Mouse (Mus musculus): ENCODE results near the gene Dnah8. TPM values are rescaled to one million over a fixed set of nuclear protein-coding genes. Genes with fewer than 3 reads are reported as not detected.

The Dnah8 gene
- polyA plus RNA-seq, 1 experiment from 2014 or later = 2.9 TPM

DNA sequence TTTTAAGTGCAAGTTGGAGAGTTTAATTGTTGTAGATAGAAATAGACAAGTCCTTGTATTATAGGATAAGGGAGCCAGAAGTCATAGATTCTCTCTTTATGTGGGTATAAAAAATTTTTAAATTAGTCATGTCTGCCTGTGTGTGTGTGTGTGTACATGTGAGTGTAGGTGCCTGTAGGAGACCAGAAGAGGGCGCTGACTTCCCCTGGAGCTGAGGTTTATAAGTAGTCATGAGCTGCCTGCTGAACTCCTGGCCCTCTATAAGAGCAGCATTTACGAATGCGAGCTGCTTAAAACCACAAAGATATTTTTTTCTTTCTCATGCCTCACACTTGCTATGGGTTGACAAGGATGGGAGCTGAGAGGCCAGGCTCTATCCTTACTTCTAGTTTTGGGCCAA is 115.6 kb downstream of the Dnah8 start:
- no peak for ATAC-seq
- 90% methylated on average over 3 of the region's 3 CpGs for WGBS

DNA sequence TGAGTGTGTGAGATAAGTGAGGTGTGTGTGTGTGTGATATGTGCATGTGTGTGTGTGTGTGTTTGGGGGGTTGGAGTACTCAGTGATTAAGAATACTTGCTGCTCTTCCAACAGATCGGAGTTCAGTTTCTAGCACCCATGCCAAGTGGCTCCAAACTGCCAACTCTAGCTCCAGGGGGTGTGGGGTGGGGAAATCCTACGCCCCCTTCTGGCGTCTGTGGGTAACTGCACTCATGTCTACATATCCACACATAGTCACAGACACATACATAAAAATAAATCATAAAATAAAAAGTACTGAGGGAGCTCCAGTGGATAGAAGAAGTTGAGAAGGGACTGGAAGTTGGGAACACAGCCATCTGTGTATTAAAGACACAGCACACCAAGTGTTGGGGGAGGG is 119.8 kb downstream of the Dnah8 start:
- Histone ChIP-seq H3K27ac (ENCODE audit: low read length) (no peak overlapping the region), H3K27me3 (ENCODE audit: control insufficient read depth, insufficient read depth, low read depth, low read length) (no peaks in the 10 kb centered on the region), H3K4me1 (ENCODE audit: control insufficient read depth, insufficient read depth, low read length) (peaks cover 4% of the 10 kb centered on the region; the same call in 1 of the 2 replicates), H3K4me3 (ENCODE audit: low read depth, low read length) (no peak overlapping the region), H3K36me3 (ENCODE audit: control insufficient read depth, insufficient read depth, low read length) (no peaks in the 10 kb centered on the region), H3K9me3 (replicated peaks; ENCODE audit: control insufficient read depth, low read length, poor library complexity, severe bottlenecking) (no peaks in the 10 kb centered on the region), H3K4me2 (ENCODE audit: low read length) (no peak overlapping the region), H3K9ac (ENCODE audit: low read depth, low read length) (no peak overlapping the region)
- whole genome bisulfite sequencing = 80% methylated on average over 3 of the region's 3 CpGs
- ATAC-seq = no peak

More for the DNA sequence above, 115.6 kb downstream of the Dnah8 start:
- Histone ChIP-seq H3K4me2 (ENCODE audit: low read length) (no peak overlapping the region), H3K27ac (ENCODE audit: low read length) (no peak overlapping the region), H3K27me3 (ENCODE audit: control insufficient read depth, insufficient read depth, low read depth, low read length) (no peaks in the 10 kb centered on the region), H3K9ac (ENCODE audit: low read depth, low read length) (no peak overlapping the region), H3K4me3 (ENCODE audit: low read depth, low read length) (no peak overlapping the region), H3K36me3 (ENCODE audit: control insufficient read depth, insufficient read depth, low read length) (no peaks in the 10 kb centered on the region), H3K9me3 (replicated peaks; ENCODE audit: control insufficient read depth, low read length, poor library complexity, severe bottlenecking) (peaks cover 2% of the 10 kb centered on the region; the same call in 1 of the 2 replicates), H3K4me1 (ENCODE audit: control insufficient read depth, insufficient read depth, low read length) (no peaks in the 10 kb centered on the region)

DNA sequence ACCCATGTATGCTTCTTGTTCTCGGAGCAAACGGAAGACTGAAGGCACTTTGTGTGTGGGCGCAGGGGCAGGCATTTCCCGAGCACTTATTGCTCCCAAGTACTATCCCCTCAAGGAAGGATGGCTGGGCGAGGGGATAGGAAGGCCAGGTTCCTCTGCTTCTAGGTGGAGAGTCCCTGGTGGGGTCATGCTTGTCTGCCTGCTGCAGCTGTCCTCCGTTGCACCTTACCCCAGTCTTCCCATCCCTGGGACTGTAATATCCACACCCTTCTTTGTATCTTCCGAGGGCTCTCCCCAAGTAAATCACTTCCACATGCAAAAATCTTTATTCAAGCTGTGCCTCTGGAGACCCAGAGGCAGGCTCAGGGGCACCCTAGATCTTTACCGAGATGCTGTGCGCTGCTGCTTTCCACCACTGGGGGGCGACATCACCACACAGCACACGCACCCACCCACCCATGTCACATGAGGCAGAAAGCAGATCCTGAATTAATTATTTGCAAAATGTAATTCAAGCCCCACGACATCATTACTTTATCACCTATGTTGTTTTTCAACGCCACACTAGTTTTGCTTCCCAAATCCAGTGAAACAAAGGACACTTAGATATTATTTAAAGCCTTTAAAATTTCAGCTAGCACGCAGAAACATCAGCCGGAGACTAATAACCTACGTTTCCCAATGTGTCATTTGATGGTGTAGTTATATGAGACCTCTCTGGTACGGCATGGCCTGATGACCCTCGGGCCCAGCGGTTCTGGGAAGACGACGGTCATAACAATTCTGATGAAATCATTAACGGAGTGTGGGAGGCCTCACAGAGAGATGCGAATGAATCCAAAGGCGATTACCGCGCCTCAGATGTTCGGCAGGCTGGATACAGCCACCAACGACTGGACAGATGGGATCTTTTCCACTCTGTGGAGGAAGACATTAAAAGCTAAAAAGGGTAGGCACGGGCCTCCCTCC is 122.2 kb downstream of the Dnah8 start:
- H3K9me3 ChIP-seq (replicated peaks; ENCODE audit: control insufficient read depth, low read length, poor library complexity, severe bottlenecking) = no peaks in the 10 kb centered on the region
- H3K9ac ChIP-seq (ENCODE audit: low read depth, low read length) = no peak overlapping the region
- H3K4me2 ChIP-seq (ENCODE audit: low read length) = peak overlapping the region; percentile 16; the same call in 1 of the 2 replicates
- no peak overlapping the region for H3K4me3 ChIP-seq (ENCODE audit: low read depth, low read length)
- ATAC-seq = peak; percentile 75; the same call in 1 of the 2 replicates
- no peaks in the 10 kb centered on the region for H3K27me3 ChIP-seq (ENCODE audit: control insufficient read depth, insufficient read depth, low read depth, low read length)
- H3K4me1 ChIP-seq (ENCODE audit: control insufficient read depth, insufficient read depth, low read length) = peaks cover 10% of the 10 kb centered on the region; the same call in 1 of the 2 replicates
- H3K27ac ChIP-seq (ENCODE audit: low read length) = no peak overlapping the region
- no peaks in the 10 kb centered on the region for H3K36me3 ChIP-seq (ENCODE audit: control insufficient read depth, insufficient read depth, low read length)
- WGBS = 44% methylated on average over 29 of the region's 29 CpGs

DNA sequence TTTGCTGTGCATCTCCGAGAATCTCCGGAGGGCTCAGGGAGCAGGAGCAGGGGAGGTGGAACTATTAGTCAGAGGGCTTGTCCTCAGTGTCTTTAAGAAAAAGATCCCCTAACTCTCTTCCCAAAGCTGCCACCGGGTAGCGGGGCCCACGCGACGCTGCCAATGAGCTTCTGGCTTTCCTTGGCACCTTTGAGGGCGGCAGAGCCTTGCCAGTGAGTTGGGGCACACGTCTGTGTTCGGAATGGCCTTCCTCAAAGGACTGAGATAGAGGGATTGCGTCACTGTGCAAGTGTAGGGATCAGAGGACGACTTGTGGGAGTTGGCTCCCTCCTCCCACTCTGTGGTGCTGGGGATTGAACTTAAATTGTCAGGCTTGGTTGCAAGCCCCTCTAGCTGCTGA is 125.2 kb downstream of the Dnah8 start:
- H3K4me1 ChIP-seq (ENCODE audit: control insufficient read depth, insufficient read depth, low read length) = peaks cover 10% of the 10 kb centered on the region; the same call in 1 of the 2 replicates
- no peaks in the 10 kb centered on the region for H3K27me3 ChIP-seq (ENCODE audit: control insufficient read depth, insufficient read depth, low read depth, low read length)
- no peaks in the 10 kb centered on the region for H3K36me3 ChIP-seq (ENCODE audit: control insufficient read depth, insufficient read depth, low read length)
- H3K4me2 ChIP-seq (ENCODE audit: low read length) = no peak overlapping the region
- H3K4me3 ChIP-seq (ENCODE audit: low read depth, low read length) = no peak overlapping the region
- no peaks in the 10 kb centered on the region for H3K9me3 ChIP-seq (replicated peaks; ENCODE audit: control insufficient read depth, low read length, poor library complexity, severe bottlenecking)
- 88% methylated on average over 12 of the region's 12 CpGs for WGBS
- ATAC-seq = no peak
- H3K9ac ChIP-seq (ENCODE audit: low read depth, low read length) = no peak overlapping the region
- H3K27ac ChIP-seq (ENCODE audit: low read length) = no peak overlapping the region

DNA sequence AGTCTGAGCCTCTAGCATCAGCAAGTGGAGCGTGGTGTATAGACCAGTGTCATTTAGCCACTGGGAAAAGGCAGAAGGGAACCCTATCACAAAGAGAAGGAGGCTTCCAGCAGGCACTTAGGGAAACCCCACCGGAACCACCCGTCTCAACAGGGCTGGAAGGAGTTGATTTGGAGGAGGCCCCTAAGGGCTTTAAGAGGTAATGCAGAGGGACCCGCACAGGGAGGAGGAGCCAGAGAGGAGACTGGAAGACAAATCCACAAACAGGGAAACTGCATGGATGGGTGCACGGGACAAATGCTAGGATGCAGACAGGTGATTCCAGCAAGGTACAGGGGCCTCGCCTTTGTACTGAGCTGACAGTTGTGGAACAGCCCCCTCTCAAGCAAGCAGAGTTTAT is 126.1 kb downstream of the Dnah8 start:
- H3K4me2 ChIP-seq (ENCODE audit: low read length) = no peak overlapping the region
- no peak overlapping the region for H3K27ac ChIP-seq (ENCODE audit: low read length)
- H3K9ac ChIP-seq (ENCODE audit: low read depth, low read length) = no peak overlapping the region
- no peaks in the 10 kb centered on the region for H3K36me3 ChIP-seq (ENCODE audit: control insufficient read depth, insufficient read depth, low read length)
- H3K4me1 ChIP-seq (ENCODE audit: control insufficient read depth, insufficient read depth, low read length) = peaks cover 10% of the 10 kb centered on the region; the same call in 1 of the 2 replicates
- no peaks in the 10 kb centered on the region for H3K27me3 ChIP-seq (ENCODE audit: control insufficient read depth, insufficient read depth, low read depth, low read length)
- 42% methylated on average over 6 of the region's 6 CpGs for WGBS
- no peaks in the 10 kb centered on the region for H3K9me3 ChIP-seq (replicated peaks; ENCODE audit: control insufficient read depth, low read length, poor library complexity, severe bottlenecking)
- no peak overlapping the region for H3K4me3 ChIP-seq (ENCODE audit: low read depth, low read length)
- no peak for ATAC-seq

DNA sequence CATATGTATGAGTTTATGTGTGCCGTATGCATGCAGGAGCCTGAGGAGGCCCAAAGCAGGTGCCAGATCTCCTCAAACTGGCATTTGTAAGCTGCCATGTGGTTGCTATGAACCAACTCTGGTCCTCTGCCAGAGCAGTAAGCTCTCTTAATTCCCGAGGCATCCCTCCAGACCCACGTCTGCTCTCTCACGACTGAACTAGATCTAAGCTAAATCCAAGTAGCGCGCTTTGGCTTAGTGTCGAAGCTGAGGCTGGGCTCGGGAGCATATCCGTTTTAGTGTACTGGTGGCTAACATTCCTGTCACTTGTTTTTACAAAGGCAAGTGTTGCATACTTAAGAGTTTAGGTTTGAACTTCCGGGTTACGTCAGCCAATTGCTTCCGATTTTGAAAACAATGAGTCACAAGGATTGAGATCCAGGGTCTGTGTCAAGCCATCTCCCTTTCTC is 128.2 kb downstream of the Dnah8 start:
- ATAC-seq = no peak
- H3K4me2 ChIP-seq (ENCODE audit: low read length) = no peak overlapping the region
- H3K27ac ChIP-seq (ENCODE audit: low read length) = no peak overlapping the region
- no peaks in the 10 kb centered on the region for H3K27me3 ChIP-seq (ENCODE audit: control insufficient read depth, insufficient read depth, low read depth, low read length)
- H3K4me1 ChIP-seq (ENCODE audit: control insufficient read depth, insufficient read depth, low read length) = peaks cover 6% of the 10 kb centered on the region; the same call in 1 of the 2 replicates
- no peaks in the 10 kb centered on the region for H3K36me3 ChIP-seq (ENCODE audit: control insufficient read depth, insufficient read depth, low read length)
- WGBS = 59% methylated on average over 12 of the region's 12 CpGs
- no peaks in the 10 kb centered on the region for H3K9me3 ChIP-seq (replicated peaks; ENCODE audit: control insufficient read depth, low read length, poor library complexity, severe bottlenecking)
- no peak overlapping the region for H3K9ac ChIP-seq (ENCODE audit: low read depth, low read length)
- no peak overlapping the region for H3K4me3 ChIP-seq (ENCODE audit: low read depth, low read length)

DNA sequence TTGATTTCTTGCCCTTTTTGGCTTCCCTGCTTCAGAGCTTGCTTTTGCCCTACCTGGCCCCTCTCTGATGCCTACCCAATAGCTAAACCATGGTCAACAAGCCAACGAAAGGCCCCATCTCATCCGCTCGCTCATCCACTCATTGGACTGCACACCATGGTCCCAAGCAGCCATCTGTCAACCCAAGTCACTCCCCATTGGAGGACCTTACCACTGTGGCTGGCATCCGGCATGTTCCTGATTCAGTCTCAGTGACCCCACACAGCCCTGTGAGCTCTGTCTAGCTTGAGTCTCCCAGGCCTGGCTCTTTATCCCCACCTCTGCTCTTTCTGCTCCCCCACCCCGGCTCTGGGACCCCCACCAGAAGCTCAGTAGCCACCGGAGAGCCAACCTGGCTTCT is 129.0 kb downstream of the Dnah8 start:
- WGBS = 88% methylated on average over 6 of the region's 6 CpGs
- Histone ChIP-seq H3K9me3 (replicated peaks; ENCODE audit: control insufficient read depth, low read length, poor library complexity, severe bottlenecking) (no peaks in the 10 kb centered on the region), H3K4me3 (ENCODE audit: low read depth, low read length) (no peak overlapping the region), H3K4me2 (ENCODE audit: low read length) (no peak overlapping the region), H3K4me1 (ENCODE audit: control insufficient read depth, insufficient read depth, low read length) (peaks cover 6% of the 10 kb centered on the region; the same call in 1 of the 2 replicates), H3K9ac (ENCODE audit: low read depth, low read length) (no peak overlapping the region), H3K27ac (ENCODE audit: low read length) (no peak overlapping the region), H3K27me3 (ENCODE audit: control insufficient read depth, insufficient read depth, low read depth, low read length) (no peaks in the 10 kb centered on the region), H3K36me3 (ENCODE audit: control insufficient read depth, insufficient read depth, low read length) (no peaks in the 10 kb centered on the region)
- ATAC-seq = no peak

DNA sequence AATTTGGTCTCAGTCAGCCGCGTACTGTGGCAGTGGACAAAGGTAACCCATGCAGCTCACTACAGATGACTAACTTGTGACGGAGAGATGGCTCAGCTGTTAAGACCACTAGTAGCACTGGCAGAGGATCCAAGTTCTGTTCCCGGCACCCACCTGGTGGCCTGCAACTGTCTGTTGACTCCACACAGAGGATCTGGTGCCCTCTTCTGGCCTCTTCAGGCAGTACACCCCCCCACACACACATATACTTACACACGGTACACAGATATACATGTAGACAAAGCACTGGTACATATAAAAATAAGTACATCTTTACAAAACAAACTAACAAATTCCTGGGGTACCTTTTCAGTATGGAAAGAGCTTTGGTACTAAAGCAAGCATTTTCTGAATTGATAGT is 132.6 kb downstream of the Dnah8 start:
- H3K9ac ChIP-seq (ENCODE audit: low read depth, low read length) = no peak overlapping the region
- no peaks in the 10 kb centered on the region for H3K27me3 ChIP-seq (ENCODE audit: control insufficient read depth, insufficient read depth, low read depth, low read length)
- no peak overlapping the region for H3K27ac ChIP-seq (ENCODE audit: low read length)
- no peaks in the 10 kb centered on the region for H3K4me1 ChIP-seq (ENCODE audit: control insufficient read depth, insufficient read depth, low read length)
- no peak for ATAC-seq
- no peak overlapping the region for H3K4me3 ChIP-seq (ENCODE audit: low read depth, low read length)
- no peaks in the 10 kb centered on the region for H3K36me3 ChIP-seq (ENCODE audit: control insufficient read depth, insufficient read depth, low read length)
- 95% methylated on average over 5 of the region's 5 CpGs for WGBS
- H3K9me3 ChIP-seq (replicated peaks; ENCODE audit: control insufficient read depth, low read length, poor library complexity, severe bottlenecking) = no peaks in the 10 kb centered on the region
- H3K4me2 ChIP-seq (ENCODE audit: low read length) = no peak overlapping the region

DNA sequence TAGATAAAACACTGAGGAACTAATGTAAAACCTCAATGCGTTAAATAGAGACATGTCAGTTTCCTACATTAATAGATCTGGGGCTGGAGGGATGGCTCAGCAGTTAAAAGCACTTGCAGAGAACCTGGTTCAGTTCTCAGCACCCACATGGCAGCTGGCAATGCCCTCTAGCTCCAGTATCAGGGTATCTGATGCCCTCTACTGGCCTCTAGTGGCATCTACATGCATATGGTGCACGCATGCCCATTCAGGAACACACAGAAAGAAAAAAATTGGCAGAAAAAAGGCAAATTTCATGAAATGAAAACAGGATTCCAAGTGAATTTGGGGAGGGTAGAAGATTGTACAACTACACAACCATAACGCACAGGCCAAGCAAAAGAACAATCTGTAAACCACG is 136.2 kb downstream of the Dnah8 start:
- no peak for ATAC-seq
- H3K4me1 ChIP-seq (ENCODE audit: control insufficient read depth, insufficient read depth, low read length) = no peaks in the 10 kb centered on the region

More for the DNA sequence above, 136.2 kb downstream of the Dnah8 start:
- Histone ChIP-seq H3K36me3 (ENCODE audit: control insufficient read depth, insufficient read depth, low read length) (no peaks in the 10 kb centered on the region), H3K4me2 (ENCODE audit: low read length) (no peak overlapping the region), H3K27ac (ENCODE audit: low read length) (no peak overlapping the region), H3K9ac (ENCODE audit: low read depth, low read length) (no peak overlapping the region), H3K9me3 (replicated peaks; ENCODE audit: control insufficient read depth, low read length, poor library complexity, severe bottlenecking) (no peaks in the 10 kb centered on the region), H3K4me3 (ENCODE audit: low read depth, low read length) (no peak overlapping the region), H3K27me3 (ENCODE audit: control insufficient read depth, insufficient read depth, low read depth, low read length) (no peaks in the 10 kb centered on the region)
- WGBS = 94% methylated on average over 4 of the region's 4 CpGs

All from midbrain, embryonic 16.5 days (tissue).